Mouse (Mus musculus) kidney, adult 2 months (tissue): Measurements from ENCODE around the gene Cacng5. TPM values are rescaled to one million over a fixed set of nuclear protein-coding genes. Genes with fewer than 3 reads are reported as not detected.
A peak's percentile ranks its signal among the peaks of the same experiment; 100 is the strongest.

Experiments used
- DNase-seq: peaks from one replicate; pipeline ENCODE4 v3.0.0; 2021
- H3K27ac ChIP-seq: fragments of 200-500 bp; 2 replicates; pipeline ENCODE4 v1.5.1; 2012; ENCODE audit warnings: low read depth, low read length, control low read depth, inconsistent platforms; ENCODE audit not compliant: insufficient read depth
- H3K27me3 ChIP-seq: fragments of 200-500 bp; replicated peaks from 2 replicates; pipeline ENCODE4 v1.6.1; 2012; ENCODE audit warnings: mild to moderate bottlenecking, moderate library complexity, low read length, inconsistent platforms; ENCODE audit not compliant: control insufficient read depth, insufficient read depth
- H3K36me3 ChIP-seq: fragments of 200-500 bp; 2 replicates; pipeline ENCODE4 v1.6.1; 2012; ENCODE audit warnings: mild to moderate bottlenecking, moderate library complexity, low read length, inconsistent platforms; ENCODE audit not compliant: control insufficient read depth, insufficient read depth
- H3K4me1 ChIP-seq: fragments of 200-500 bp; 2 replicates; pipeline ENCODE4 v1.6.1; 2011; ENCODE audit warnings: low read length; ENCODE audit not compliant: control insufficient read depth, insufficient read depth
- H3K4me3 ChIP-seq: fragments of 200-500 bp; 2 replicates; pipeline ENCODE4 v1.5.1; 2011; ENCODE audit warnings: mild to moderate bottlenecking, low read depth, low read length, control low read depth; ENCODE audit not compliant: insufficient read depth
- CTCF ChIP-seq: fragments of 200-500 bp; conservative IDR thresholded peaks from 2 replicates; pipeline ENCODE4 v1.5.1; 2011; ENCODE audit warnings: low read depth, mild to moderate bottlenecking, control low read depth, low read length, moderate library complexity, mixed read lengths; ENCODE audit not compliant: insufficient read depth, insufficient read length
- POLR2A ChIP-seq: fragments of 200-500 bp; IDR thresholded peaks from one replicate; pipeline ENCODE4 v1.6.1; 2011; ENCODE audit warnings: low read depth, low read length, control low read depth
- WGBS: fragments of 180-500 bp; shearing (Covaris S2); methylation state at CpG from one replicate; pipeline ENCODE4 v1.1.7; 2018; 5-methylcytosine and 5-hydroxymethylcytosine counted together
- polyA plus RNA-seq: library from polyadenylated mRNA; depleted of rRNA; stranded (reverse); fragments of >200 nt; gene quantifications from 2 replicates; pipeline ENCODE4 v1.2.3, GENCODE M21; 2012

Gene Cacng5
- polyA plus RNA-seq, 1 experiment, result 0.05 TPM

- no peaks in the 10 kb centered on the region for H3K4me1 ChIP-seq
- H3K4me3 ChIP-seq, result no peak overlapping the region
- WGBS, result 60% methylated on average over 9 of the region's 9 CpGs
- no peaks in the 10 kb centered on the region for H3K27me3 ChIP-seq
- DNase-seq, result no peak
- no peak for TF ChIP-seq POLR2A
- no peak for TF ChIP-seq CTCF
- H3K27ac ChIP-seq, result no peak overlapping the region
- H3K36me3 ChIP-seq, result no peaks in the 10 kb centered on the region
Observed at GRCm38 (mm10) chr11:107917721-107918235, 2.9 kb upstream of the Cacng5 start.

- WGBS, result 57% methylated on average over 3 of the region's 3 CpGs
- H3K4me3 ChIP-seq, result no peak overlapping the region
Observed at GRCm38 (mm10) chr11:107913317-107913716, 1.5 kb downstream of the Cacng5 start.

GRCm38 (mm10) chr11:107905364-107905763 lies 9.5 kb downstream of the Cacng5 start:
- no peak for DNase-seq
- 54% methylated on average over 9 of the region's 9 CpGs for WGBS
- Histone ChIP-seq H3K27me3 (no peaks in the 10 kb centered on the region), H3K36me3 (no peaks in the 10 kb centered on the region), H3K4me1 (no peaks in the 10 kb centered on the region), H3K4me3 (no peak overlapping the region), H3K27ac (no peak overlapping the region)
- TF ChIP-seq POLR2A (no peak), CTCF (no peak)

More at GRCm38 (mm10) chr11:107913317-107913716, 1.5 kb downstream of the Cacng5 start:
- no peak for DNase-seq
- no peaks in the 10 kb centered on the region for H3K36me3 ChIP-seq
- no peaks in the 10 kb centered on the region for H3K27me3 ChIP-seq
- H3K4me1 ChIP-seq, result no peaks in the 10 kb centered on the region
- no peak overlapping the region for H3K27ac ChIP-seq
- no peak for TF ChIP-seq POLR2A
- no peak for TF ChIP-seq CTCF

- H3K36me3 ChIP-seq, result no peaks in the 10 kb centered on the region
- TF ChIP-seq CTCF, result no peak
- 22% methylated on average over 4 of the region's 4 CpGs for WGBS
- no peak for DNase-seq
- no peak overlapping the region for H3K4me3 ChIP-seq
- no peaks in the 10 kb centered on the region for H3K27me3 ChIP-seq
- no peak overlapping the region for H3K27ac ChIP-seq
- no peaks in the 10 kb centered on the region for H3K4me1 ChIP-seq
Observed at GRCm38 (mm10) chr11:107903966-107904605, 10.8 kb downstream of the Cacng5 start.

- 40% methylated on average over 4 of the region's 4 CpGs for WGBS
- Histone ChIP-seq H3K27me3 (no peaks in the 10 kb centered on the region), H3K4me3 (no peak overlapping the region), H3K4me1 (no peaks in the 10 kb centered on the region), H3K27ac (no peak overlapping the region), H3K36me3 (no peaks in the 10 kb centered on the region)
- TF ChIP-seq CTCF (peak; percentile 35), POLR2A (no peak)
- no peak for DNase-seq
Observed at GRCm38 (mm10) chr11:107900470-107900869, 14.4 kb downstream of the Cacng5 start.

GRCm38 (mm10) chr11:107898698-107899097 lies 16.2 kb downstream of the Cacng5 start:
- no peak overlapping the region for H3K27ac ChIP-seq
- no peaks in the 10 kb centered on the region for H3K36me3 ChIP-seq
- no peaks in the 10 kb centered on the region for H3K4me1 ChIP-seq
- no peak overlapping the region for H3K4me3 ChIP-seq
- 55% methylated on average over 2 of the region's 2 CpGs for WGBS
- TF ChIP-seq CTCF, result no peak
- no peak for TF ChIP-seq POLR2A
- no peaks in the 10 kb centered on the region for H3K27me3 ChIP-seq
- no peak for DNase-seq

GRCm38 (mm10) chr11:107895635-107896034 lies 19.2 kb downstream of the Cacng5 start:
- DNase-seq, result no peak
- no peaks in the 10 kb centered on the region for H3K4me1 ChIP-seq
- TF ChIP-seq CTCF (no peak), POLR2A (no peak)
- H3K36me3 ChIP-seq, result no peaks in the 10 kb centered on the region
- H3K27ac ChIP-seq, result no peak overlapping the region
- H3K27me3 ChIP-seq, result no peaks in the 10 kb centered on the region
- WGBS, result 61% methylated on average over 4 of the region's 4 CpGs
- H3K4me3 ChIP-seq, result no peak overlapping the region

- WGBS, result 81% methylated on average over 3 of the region's 3 CpGs
- no peaks in the 10 kb centered on the region for H3K4me1 ChIP-seq
- H3K27me3 ChIP-seq, result no peaks in the 10 kb centered on the region
- no peak for DNase-seq
- no peaks in the 10 kb centered on the region for H3K36me3 ChIP-seq
- 0 out of 2 replicates have a peak, but pooled peaks have one; percentile 6 for TF ChIP-seq CTCF
- no peak for TF ChIP-seq POLR2A
- no peak overlapping the region for H3K27ac ChIP-seq
- no peak overlapping the region for H3K4me3 ChIP-seq
Observed at GRCm38 (mm10) chr11:107891377-107891776, 23.5 kb downstream of the Cacng5 start.
